In the genomic region with DNA sequence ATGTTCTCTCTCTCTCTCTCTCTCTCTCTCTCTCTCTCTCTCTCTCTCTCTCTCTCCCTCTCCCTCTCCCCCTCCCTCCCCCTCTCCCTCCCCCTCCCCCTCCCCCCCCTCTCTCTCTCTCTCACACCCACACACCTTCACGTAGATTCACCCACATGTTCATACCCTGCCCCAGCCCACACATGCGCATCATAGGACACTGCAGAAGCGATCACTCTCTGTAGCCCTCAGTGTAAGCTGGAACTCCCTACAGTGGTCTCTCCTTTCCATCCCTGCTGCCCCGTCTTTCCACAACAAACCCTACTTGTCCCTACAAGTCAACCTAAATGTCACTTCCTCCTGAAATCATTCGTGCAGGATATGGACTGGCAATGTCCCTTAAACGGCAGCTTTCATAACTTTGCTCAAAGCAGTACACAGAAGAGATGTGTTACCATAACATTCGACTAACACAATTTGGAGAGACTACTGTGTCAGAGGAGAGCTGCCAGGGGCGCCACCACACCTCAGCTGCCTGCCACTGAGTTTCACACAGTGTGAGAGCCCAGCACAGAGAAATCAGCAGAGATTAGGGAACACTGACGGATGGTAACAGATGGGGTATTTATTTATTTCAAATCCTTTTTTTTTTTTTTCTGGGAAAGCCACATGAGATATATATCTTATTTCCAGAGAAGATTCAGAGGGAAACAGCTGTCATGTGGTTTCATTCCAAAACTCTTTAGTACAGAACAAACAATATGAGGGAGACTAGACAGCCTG, we compare ENCODE assay signal across 17 mouse cellular contexts.
DNase-seq lines count a peak whose midpoint lies in the region; ATAC-seq and TF ChIP-seq lines count a peak whose summit lies in the region.
"Had no signal": no experiment of that assay in that cellular context is flagged by ENCODE, and none has a peak within 500 bp of the region (broad histone marks: within the 10 kb centered on the region; RNA-seq: fewer than 3 reads in every experiment).

No protein-coding gene starts in this region.

- no peak overlapping the region; the same call in 1 of the 2 replicates for H3K27ac ChIP-seq in forebrain, embryonic 13.5 days
- H3K27ac ChIP-seq in forebrain, embryonic 11.5 days (ENCODE audit: low read depth, low read length) = no peak overlapping the region
- H3K27ac ChIP-seq: embryonic facial prominence, embryonic 12.5 days; hindbrain, embryonic 13.5 days; kidney, postnatal 0 days had no signal

- H3K79me3 ChIP-seq in C2C12 (ENCODE audit: low read depth) = no peaks in the 10 kb centered on the region

- 79% methylated on average over 8 of the region's 9 CpGs for WGBS in forebrain, embryonic 13.5 days
- WGBS in forebrain, embryonic 11.5 days = 80% methylated on average over 8 of the region's 9 CpGs

- no peak for DNase-seq in forebrain, embryonic 11.5 days (ENCODE audit: low spot score)
- peak; percentile 29 for DNase-seq in layer of hippocampus, adult 11-12 months (ENCODE audit: low spot score)
- DNase-seq in layer of hippocampus, postnatal 25 days (ENCODE audit: extremely low spot score in 1 of 2, low spot score in 1 of 2) = no peak
- DNase-seq in layer of hippocampus, postnatal 10 days (ENCODE audit: low spot score in 2 of 2) = peak; percentile 27 to 47
- no peak for DNase-seq in lung, postnatal 4 days
- DNase-seq in adrenal gland, adult 2 months = no peak
- DNase-seq: adrenal gland, postnatal 36 days; cerebellum, adult 11 months; lung, adult 2 months; midbrain, embryonic 14.5 days had no signal

- H3K9me3 ChIP-seq in forebrain, embryonic 13.5 days (replicated peaks) = no peaks in the 10 kb centered on the region
- no peaks in the 10 kb centered on the region for H3K9me3 ChIP-seq in forebrain, embryonic 11.5 days (ENCODE audit: control insufficient read depth, low read length)
- H3K9me3 ChIP-seq: embryonic facial prominence, embryonic 12.5 days; hindbrain, embryonic 13.5 days had no signal

- no peak overlapping the region for H3K4me3 ChIP-seq in forebrain, embryonic 13.5 days
- H3K4me3 ChIP-seq in forebrain, embryonic 11.5 days (ENCODE audit: low read depth, low read length) = no peak overlapping the region
- H3K4me3 ChIP-seq in C2C12 (ENCODE audit: insufficient read depth, poor library complexity, severe bottlenecking) = no peak overlapping the region
- H3K4me3 ChIP-seq: embryonic facial prominence, embryonic 12.5 days; hindbrain, embryonic 13.5 days had no signal

- no peak overlapping the region for H3K4me2 ChIP-seq in forebrain, embryonic 13.5 days
- H3K4me2 ChIP-seq in forebrain, embryonic 11.5 days (ENCODE audit: low read depth, low read length, severe bottlenecking) = no peak overlapping the region
- H3K4me2 ChIP-seq: embryonic facial prominence, embryonic 12.5 days; hindbrain, embryonic 13.5 days had no signal

- peak; percentile 88; the same call in 1 of the 2 replicates for ATAC-seq in forebrain, embryonic 13.5 days
- no peak for ATAC-seq in forebrain, embryonic 11.5 days (replicated peaks; ENCODE audit: low FRiP score)
- ATAC-seq: activated CD4-positive, CD25-positive, alpha-beta regulatory T cell, adult 4 months; intestine, embryonic 16.5 days had no signal

- H3K4me1 ChIP-seq in forebrain, embryonic 13.5 days = no peaks in the 10 kb centered on the region
- H3K4me1 ChIP-seq in forebrain, embryonic 11.5 days (replicated peaks; ENCODE audit: control insufficient read depth, insufficient read depth, low read length) = no peaks in the 10 kb centered on the region
- H3K4me1 ChIP-seq: embryonic facial prominence, embryonic 12.5 days; hindbrain, embryonic 13.5 days had no signal

- no peak overlapping the region for H3K9ac ChIP-seq in forebrain, embryonic 13.5 days
- no peak overlapping the region for H3K9ac ChIP-seq in forebrain, embryonic 11.5 days (ENCODE audit: low read length)
- H3K9ac ChIP-seq: embryonic facial prominence, embryonic 12.5 days; hindbrain, embryonic 13.5 days had no signal

- H3ac ChIP-seq in C2C12 (ENCODE audit: control insufficient read depth, insufficient read length, low read depth) = no peak overlapping the region

- H3K27me3 ChIP-seq in forebrain, embryonic 13.5 days = no peaks in the 10 kb centered on the region
- no peaks in the 10 kb centered on the region for H3K27me3 ChIP-seq in forebrain, embryonic 11.5 days (ENCODE audit: control insufficient read depth, insufficient read depth, low read length)
- no peaks in the 10 kb centered on the region for H3K27me3 ChIP-seq in C2C12 (ENCODE audit: control insufficient read depth, insufficient read depth, insufficient read length)
- H3K27me3 ChIP-seq: embryonic facial prominence, embryonic 12.5 days; hindbrain, embryonic 13.5 days had no signal

- TF ChIP-seq CTCF in C2C12 (IDR thresholded peaks at IDR 0.05; ENCODE audit: control insufficient read depth, insufficient read depth, insufficient read length) = no peak

- no peaks in the 10 kb centered on the region for H3K36me3 ChIP-seq in forebrain, embryonic 13.5 days (ENCODE audit: poor library complexity, severe bottlenecking)
- no peaks in the 10 kb centered on the region for H3K36me3 ChIP-seq in forebrain, embryonic 11.5 days (ENCODE audit: control insufficient read depth, insufficient read depth, low read length)
- H3K36me3 ChIP-seq in C2C12 (ENCODE audit: control insufficient read depth, insufficient read depth) = no peaks in the 10 kb centered on the region
- H3K36me3 ChIP-seq: embryonic facial prominence, embryonic 12.5 days; hindbrain, embryonic 13.5 days had no signal

- H3K79me2 ChIP-seq in C2C12 (ENCODE audit: control insufficient read depth, insufficient read depth) = no peaks in the 10 kb centered on the region

TF ChIP-seq in C2C12, 6 proteins besides CTCF, POLR2A, EP300 and RAD21:
- TF ChIP-seq FOSL1 (IDR thresholded peaks at IDR 0.05; ENCODE audit: insufficient read depth, low read length, poor library complexity, severe bottlenecking) = no peak
- TF ChIP-seq MYOD1 (IDR thresholded peaks at IDR 0.05; ENCODE audit: control insufficient read depth, insufficient read length, low read depth) = peak; percentile 60

Comparison
In these comparisons a context has a peak if more than half of its experiments do, and no peak if none do; other contexts are left out.
1. DNase-seq: peak in layer of hippocampus, adult 11-12 months (single experiment) and layer of hippocampus, postnatal 10 days (2 of 2); none in forebrain, embryonic 11.5 days (single experiment), layer of hippocampus, postnatal 25 days (0 of 2), lung, postnatal 4 days (0 of 2) and adrenal gland, adult 2 months (single experiment).